Mouse (Mus musculus) embryo, embryonic 10.5 days (tissue): Measurements from ENCODE around the gene Abcg5.

Experiments used
- DNase-seq: peaks from one replicate; pipeline ENCODE4 v3.0.0-alpha.2; 2015; ENCODE audit warnings: low spot score

Abcg5 gene

GRCm38 (mm10) chr17:84608606-84609005, 74.2 kb downstream of the Abcg5 start:
- no peak for DNase-seq
